Mouse (Mus musculus): ENCODE results near the gene Dclk2.
A peak's percentile ranks its signal among the peaks of the same experiment; 100 is the strongest.

Gene Dclk2

DNA sequence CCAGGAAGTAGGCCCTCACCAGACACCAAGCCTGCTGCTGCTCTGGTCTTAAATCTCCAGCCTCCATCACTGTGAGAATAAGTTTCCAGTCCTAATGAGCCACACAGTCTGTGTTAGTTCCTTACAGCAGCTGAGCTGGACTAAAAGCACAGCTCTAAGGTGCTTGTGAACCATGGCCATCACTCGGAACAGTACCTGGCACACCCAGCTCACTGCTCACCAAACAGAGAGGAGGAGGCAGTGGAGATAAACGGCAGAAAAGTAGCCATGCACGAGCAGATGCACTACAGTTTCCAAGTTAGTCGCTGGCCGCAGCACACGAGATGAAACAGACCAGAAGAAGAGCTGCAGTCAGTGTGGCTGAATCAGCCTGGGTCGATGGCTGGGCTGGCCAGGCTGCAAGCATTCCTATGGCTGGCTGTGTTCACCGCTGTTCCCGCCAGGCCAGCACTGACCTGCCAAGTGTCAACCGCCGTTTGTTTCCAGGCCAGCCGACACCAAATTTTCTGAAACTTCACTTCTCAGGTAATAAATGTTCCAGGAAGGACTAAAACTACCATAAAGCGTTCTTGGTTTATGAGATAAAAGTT, 122.7 kb downstream of the Dclk2 start:
- DNase-seq (ENCODE audit: low spot score), result no peak

DNA sequence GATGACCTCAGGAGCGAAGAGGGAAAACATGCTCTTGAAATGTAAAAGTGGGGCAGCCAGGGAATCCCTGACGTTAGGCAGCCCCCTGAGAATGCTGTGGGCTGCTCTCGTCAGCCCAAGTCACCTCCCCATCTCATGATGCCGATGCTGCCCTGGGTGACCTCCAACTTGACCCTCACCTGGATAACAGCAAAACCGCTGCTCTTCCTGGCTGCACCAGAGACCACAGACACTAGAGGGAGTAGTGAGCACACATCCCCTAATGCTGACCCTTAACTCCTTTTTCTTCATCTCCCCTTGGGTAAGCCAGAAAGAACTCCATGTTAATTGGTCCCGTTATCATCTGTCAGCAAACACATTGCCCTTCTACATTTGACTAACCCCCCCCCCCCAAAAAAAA, 123.9 kb downstream of the Dclk2 start:
- DNase-seq (ENCODE audit: low spot score), result no peak

DNA sequence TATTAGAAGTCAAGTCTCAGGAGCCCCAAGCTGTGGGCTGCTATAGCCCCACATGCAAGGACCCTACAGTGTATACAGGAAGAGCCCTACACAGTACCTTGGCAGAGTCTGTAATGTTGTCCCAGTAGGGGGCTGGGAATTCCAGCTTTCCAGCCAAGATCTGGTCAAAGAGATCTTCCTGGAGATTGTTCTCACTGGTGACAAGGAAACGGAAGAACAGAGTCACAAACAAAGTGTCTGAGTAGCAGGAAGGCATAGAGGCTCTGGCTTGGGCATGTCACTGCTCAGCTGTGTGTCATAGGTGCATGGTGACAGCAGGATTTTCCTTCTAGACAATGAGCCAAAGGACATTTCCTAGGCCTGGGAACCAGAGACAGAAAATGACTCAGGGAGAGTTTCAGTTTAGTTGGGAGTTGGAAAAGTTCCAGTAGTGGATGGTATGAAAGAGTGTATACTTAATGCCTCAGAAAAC, 126.9 kb downstream of the Dclk2 start:
- no peak for DNase-seq (ENCODE audit: low spot score)

DNA sequence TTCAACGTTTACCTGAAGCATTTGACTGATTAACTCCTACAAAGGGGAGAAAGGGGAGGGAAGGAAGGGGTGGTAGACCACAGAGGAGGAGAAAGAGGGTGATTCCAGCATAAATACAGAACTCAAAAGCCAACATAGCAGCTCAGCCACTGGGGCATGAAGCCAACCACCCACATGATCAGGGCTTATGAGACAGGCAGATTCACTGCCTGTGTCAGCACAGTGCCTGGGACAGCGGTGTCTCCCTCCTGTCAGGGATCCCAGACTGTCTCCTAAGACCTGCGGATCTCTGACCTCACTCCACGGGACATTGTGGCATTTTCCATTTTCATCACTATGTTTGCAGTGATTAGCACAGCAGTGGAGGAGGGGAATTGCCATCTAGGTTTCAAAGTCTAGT, 127.4 kb downstream of the Dclk2 start:
- DNase-seq (ENCODE audit: low spot score), result no peak

DNA sequence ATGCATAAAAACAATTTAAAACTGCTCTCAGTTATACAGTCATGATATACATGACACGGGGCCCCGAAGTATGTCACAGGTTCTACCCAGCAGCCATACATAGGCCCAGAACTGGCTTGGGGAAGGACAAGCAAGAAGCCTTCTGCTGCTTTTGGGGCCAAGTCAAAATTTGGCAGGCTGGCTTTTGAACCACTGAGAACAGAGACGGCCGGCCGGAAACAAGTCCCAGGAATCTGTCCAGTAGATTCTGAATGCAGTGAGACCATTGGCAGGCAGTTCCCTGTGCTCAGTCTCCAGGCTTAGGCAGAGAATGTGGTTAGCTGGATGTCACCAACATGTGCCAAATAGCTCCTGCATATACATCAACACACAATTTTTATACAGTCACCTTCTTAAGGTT, 130.9 kb downstream of the Dclk2 start:
- no peak for DNase-seq (ENCODE audit: low spot score)

DNA sequence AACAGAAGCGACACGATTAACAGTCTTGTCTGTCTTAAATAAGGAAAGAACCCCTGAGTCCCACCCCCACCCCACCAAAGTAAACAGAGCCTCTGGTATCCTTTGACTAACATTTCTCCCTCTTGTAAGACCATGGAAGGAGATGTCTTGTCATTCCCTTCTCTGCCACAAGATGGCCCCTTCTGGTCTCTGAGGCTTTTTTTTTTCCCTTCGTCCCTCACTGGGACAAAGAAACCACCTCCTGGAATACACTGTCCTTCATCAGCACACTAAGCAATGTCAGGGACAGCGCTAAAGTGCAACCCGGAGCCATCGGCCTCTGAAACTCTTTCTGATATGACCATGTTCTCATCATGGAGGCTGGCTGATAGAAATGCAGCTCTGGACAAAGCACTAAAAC, 131.9 kb downstream of the Dclk2 start:
- peak; percentile 61 for DNase-seq (ENCODE audit: low spot score)

DNA sequence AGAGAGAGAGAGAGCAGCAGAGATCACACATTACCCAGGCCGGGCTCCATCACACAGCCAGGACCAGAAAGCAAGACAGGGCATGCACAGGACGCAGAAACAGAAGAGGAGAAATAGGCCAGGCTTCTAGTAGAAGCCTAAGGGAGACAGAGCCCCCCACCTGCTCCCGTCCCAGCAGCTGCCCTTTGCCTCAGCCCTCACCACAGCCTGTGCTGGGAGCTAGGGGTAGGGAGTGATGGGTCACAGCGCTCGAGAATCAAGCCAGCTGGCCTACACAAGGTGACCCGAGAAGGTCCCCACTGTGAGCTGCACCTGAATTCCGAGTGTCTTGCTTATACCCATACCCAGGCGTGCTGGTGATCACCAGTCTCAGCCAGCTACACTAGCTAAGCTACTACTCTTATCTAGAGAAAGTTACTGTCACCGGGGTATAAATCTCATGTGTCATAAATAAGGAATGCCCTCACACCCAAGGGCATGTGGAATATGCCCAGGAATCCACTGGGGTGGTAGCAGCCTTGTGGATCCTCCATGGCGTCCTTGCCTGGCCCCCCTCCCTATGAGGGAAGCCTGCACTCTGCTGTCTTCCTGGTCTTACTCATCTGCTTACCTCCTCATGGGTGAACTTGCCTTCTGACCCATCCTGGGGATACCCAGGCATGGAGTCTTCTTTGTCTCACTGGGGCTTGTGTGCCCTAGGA, 133.1 kb downstream of the Dclk2 start:
- no peak for DNase-seq (ENCODE audit: low spot score)

DNA sequence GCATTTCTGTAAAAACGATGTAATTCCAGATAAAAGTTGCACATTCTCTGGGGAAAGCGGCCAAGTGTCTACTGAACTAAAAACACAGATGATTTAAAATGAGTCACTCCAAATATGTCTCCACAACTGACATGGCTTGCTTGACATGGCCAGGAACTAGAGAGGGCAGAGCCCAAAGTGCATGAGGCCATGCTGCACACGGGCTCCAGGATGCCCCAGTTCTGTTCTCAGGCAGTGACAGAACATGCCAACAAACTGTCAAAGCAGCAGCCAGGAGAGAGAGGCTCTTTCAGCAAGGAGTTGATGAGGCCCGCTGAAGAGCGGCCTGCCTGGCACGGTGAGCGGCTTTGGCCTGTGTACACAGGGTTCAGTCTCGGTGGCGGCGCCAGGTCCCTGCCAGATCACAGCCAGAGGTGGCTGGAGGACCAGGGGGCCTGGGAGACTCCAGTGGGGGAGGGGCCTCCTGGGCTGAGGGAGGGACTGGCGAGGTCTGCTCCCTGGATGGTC, 133.8 kb downstream of the Dclk2 start:
- peak; percentile 49 for DNase-seq (ENCODE audit: low spot score)

DNA sequence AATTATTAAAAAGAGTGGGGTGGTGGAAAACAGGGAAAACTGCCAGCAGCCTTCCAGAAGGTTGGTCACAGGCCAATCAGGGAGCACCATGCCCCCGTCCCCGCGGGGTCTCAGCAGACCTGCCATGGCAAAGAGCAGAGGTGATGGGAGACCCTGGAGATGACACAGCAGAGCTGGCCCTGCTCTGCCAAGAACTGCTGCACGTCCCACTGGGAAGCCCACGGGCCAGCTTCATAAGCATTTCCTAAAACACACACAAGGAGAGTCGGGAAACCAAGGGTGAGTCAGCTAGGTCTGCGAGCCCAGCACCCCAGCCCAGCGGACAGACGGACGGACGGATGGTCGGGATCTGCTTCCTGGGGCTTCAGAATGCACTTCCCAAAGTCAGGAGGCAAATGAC, 134.4 kb downstream of the Dclk2 start:
- DNase-seq (ENCODE audit: low spot score), result no peak

DNA sequence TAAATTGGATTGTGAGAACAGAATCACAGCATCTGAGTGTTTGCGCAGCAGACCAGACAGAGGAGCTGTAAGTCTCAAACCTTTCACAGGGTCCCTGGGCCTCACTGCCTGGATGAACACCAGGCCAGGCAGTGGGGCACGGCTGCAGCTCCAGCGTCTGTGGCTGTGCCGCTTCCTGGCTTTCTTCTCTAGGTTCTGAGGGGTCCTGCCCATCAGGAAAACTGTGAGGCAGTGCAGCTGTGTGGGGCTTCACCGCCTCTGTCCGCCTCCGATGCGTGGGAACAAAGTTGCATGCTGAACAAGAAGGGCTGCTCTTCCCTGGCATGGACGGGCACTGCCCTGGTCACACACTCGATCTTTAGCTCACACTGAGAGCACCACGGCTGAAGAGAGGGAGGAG, 135.7 kb downstream of the Dclk2 start:
- DNase-seq (ENCODE audit: low spot score), result no peak

DNA sequence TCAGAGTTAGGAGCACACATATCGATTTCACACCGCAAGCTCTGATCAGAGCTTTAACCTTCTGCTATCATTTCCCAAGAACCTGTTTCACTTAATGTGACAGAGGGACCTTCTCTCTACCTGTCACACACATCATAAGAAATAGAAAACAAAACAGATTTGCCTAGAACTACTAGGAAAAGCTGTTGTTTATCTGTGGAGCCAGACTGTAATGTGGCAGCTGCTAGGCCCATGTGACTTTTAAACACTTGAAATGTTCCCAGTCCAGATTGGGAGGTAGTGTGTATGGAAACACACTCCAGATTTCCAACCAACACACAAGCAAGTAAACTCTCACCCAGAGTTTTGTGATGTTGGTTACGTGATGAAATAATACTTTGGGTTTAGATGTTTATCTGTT, 136.6 kb downstream of the Dclk2 start:
- no peak for DNase-seq (ENCODE audit: low spot score)

DNA sequence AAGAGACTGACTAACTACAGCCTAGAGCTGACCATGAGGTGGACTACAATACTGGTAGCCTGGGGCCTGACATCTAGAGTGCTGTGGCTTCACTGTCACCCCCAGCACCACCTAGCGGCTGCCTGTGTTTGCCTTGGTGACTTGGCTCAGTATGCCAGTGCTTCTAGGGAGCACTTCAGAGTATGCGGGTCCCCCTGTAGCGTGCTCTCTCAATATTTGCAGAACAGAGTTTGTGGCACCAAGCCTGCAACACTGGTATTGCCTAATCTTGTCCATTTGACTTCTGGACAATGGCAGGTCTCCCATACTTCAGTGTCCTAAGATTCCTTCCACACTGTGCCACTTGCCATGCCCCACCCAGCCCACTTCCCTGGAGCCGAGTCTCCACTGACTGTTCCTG, 140.9 kb downstream of the Dclk2 start:
- no peak for DNase-seq (ENCODE audit: low spot score)

DNA sequence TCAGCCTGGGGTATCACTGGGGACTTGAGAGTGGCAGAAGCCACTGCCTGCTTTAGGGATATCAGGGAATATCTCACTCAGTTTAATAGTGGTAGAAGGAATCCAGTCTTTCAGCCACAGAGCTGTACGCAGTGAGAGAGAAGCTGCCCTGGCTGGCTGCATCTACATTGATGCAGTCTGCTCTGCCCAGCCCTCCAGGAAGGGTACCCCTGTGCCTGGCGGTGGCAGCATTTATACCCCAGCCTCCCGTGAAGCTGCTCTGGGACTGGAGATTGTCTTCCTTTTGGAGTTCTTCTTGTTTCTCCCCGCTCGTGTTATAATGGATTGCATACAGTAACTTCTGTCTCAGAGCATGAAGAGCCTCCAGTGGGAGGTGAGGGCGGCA, 145.2 kb downstream of the Dclk2 start:
- no peak for DNase-seq (ENCODE audit: low spot score)

DNA sequence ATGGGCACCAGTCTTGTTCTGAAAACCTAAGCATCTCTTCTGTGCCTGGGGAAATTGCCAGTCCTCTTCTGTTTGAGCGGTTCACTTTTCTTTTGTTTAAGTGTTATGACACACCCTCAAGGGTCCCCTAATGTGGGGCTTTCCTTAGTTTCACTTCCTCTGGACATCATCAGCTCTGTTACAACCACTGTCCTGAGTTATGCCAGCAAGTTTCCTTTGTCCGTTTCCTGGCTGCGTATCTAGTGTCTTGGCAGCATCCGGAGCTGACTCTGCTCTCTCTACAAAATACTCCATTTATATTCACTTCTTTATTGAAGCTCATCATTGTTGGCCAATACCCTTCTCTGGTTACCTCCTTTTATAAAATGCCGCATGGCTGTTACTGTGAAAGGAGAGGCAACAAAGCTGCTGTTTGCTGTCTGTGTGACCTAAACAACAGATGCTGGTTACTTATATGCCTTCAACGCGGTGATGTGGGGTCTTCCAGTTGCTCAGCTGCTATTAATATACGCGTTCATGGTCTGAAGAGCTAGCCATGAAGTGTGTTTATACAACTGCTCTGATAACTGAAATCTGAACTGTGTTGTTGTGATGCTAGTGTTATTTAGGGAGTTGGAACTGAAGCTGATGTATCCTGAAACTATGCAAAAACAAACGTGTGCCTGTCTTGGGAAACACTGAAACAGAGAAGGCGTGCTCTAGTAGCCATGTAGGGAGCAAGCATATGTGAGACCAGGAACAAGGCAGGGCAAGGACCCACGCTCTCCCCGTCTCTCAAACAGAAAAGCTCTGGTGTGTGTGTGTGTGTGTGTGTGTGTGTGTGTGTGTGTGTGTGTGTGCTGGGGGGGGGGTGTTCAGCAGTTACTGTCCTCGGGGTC, 145.8 kb downstream of the Dclk2 start:
- no peak for DNase-seq (ENCODE audit: low spot score)

DNA sequence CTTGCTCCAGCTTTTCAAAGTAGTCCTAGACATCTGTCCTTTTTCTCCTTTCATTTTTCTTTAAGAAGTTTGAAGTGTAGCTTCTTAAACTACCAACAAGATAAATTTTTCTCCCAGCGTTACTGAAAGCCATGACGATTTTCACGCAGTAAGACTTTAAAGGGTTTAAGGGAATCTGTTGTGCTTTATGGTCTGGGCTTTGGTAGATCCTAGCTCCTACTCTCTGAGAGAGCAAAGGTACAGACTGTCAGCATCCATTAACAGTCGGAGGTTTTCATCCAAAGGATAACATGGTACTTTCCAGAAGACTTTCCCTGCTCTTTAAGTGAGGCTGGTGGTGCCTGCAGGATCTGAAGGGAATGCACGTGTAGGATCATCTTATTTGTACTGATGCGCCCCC, 151.7 kb downstream of the Dclk2 start:
- DNase-seq (ENCODE audit: low spot score), result no peak

DNA sequence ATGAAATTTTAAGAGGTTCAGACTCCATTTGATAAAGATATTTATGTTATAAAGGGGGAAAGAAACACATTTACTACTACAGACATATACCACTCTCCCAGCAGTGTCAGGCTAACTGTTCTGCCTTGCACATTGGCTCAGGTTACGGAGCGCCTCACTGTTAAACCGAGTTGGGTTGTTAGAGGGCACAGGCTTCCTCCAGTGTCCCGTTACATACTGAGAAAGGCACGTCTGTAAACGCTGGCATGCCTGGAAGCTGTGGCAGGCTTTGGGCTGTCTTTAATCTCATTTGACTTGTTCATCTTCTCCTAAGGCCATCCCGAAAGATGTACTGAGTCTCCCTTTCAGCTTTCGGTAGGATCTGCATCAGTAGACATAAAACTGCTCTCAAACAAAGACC, 152.1 kb downstream of the Dclk2 start:
- DNase-seq (ENCODE audit: low spot score), result no peak

DNA sequence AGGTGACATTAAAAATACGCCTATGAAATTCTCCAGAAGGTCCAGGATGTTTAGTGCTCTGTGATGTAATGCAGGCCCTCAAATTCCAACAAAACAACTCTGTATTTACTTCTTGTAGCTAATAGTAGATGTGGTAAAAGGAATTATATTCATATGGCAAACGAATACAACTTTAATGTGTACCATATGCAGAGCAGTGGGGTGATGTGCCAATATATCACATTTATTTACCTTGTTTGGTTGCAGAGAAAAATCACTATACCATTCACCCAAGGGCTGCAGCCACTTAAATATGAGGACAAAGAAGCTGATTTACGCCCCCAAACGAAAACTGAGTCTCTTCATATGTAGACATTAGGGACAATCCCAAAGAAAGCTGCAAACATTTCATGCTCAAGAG, 158.2 kb downstream of the Dclk2 start:
- DNase-seq (ENCODE audit: low spot score), result no peak

DNA sequence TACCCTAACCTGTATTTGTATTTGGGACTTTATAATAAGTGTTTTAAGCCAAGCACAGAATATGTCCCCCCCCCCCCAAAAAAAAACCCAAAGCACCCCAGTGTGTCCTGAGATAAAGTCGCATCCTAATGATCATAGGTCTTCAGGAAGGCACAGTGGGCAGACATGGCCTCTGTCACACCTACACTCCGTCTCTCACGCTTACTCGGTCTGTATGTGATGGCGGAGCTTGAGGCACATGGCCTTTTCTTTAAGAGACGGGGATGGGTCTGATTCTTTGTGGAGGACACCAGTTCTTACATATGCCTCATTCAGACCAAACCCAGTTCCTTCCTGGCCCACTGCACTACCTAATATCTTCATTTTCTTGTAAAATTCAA, 158.6 kb downstream of the Dclk2 start:
- DNase-seq (ENCODE audit: low spot score), result no peak

DNA sequence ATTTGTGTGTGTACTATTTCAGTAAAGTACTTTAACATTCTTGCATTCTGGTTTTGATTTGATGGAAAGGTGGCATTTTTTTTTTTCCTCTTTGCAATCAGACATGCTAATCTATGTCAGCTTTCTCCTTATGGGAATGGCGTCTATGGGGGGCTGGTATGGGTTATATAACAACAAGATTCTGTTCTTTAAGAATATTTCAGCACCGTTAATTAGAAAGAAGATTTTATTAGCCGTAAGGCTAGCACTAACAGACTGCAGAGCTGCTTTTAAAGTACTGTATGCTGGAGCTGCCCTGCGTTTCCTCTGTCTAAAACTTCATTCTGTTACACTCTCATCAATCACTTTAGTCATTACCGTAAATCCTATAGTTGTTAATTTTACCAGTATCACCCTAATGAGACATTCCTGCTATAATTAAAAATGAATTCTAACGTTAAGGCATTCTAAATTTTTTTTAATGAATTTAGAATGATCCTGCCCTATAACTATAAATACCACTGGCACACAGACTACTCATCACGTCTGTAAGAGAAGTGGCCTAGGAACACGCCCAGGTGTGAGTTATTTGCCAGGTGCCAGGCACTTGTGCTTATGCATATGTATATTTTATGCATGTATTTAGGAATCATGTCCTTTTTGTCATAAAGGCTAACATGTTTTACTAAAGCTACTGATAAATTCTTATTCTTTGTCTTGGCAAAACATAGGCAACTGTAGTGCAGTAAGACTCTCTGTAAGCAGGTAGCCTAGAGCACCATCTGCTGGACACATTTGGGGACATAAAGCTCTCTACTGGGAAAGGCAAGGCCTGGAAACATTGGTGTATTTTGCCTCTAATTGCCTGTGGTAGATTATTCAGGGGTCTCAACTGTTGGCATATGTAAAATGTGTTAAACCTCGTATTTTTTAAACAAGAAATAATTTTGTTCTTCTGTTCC, 159.3 kb downstream of the Dclk2 start:
- DNase-seq (ENCODE audit: low spot score), result peak; percentile 76

DNA sequence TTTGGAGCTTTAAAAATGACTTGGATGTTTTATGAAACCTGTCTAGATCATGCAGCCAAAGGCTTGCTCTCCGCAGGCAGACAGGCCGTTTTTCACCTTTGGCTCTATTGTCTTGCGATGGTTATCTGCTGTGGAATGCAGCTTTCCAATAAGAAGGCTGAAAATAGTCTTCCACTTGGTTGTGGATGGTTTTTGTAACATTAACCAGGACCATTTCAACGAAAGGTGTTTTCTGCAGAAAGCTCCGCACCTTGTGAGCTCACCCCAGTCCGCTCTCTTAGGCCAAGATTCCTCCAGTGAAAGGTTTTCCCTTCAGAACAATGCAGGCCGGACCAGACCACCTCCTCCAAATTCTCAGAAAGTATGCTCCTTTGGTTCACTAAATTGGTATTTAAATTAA, 160.2 kb downstream of the Dclk2 start:
- DNase-seq (ENCODE audit: low spot score), result no peak

DNA sequence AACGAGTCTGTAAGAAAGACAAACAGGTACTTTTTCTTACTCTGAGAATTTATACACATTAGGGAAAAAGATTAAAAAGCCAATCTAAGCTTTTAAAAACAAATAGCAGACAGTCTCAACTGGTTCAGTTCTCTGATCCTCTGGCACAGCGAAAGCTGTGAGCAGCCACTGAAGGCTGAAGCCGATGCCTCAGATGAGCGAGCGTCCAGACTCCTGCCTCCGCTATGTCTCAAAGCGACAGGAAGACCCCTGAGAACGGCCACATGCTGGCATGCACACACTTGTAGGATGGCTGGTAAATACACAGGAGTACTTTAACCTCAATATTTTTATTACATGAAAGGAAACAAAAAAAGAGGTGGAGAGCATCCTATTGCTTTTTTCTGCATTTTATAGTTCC, 160.8 kb downstream of the Dclk2 start:
- DNase-seq (ENCODE audit: low spot score), result no peak

DNA sequence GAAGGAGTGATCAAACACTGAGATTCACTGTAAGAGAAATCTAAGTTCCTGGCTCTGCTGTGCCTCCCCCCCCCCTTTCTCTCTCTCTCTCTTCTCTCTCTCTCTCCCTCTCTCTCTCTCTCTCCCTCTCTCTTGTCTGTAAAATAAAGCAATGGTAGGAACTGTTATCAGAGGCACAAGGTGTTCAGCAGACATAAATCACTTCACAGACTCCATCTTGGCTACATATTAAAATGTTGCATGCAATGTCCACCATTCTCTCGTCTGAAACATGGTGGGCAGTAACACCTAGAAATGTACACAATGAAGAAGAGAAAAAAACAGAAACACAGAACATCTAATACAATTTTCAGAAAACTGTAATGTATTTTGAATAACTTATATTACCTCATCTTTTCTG, 161.3 kb downstream of the Dclk2 start:
- no peak for DNase-seq (ENCODE audit: low spot score)

Measured in left cerebral cortex, adult 11 months (tissue).